Mouse (Mus musculus) layer of hippocampus, postnatal 36 days (tissue): ENCODE measurements around the gene Trim61. TPM values are rescaled to one million over a fixed set of nuclear protein-coding genes. Genes with fewer than 3 reads are reported as not detected.
"Not testable (repeated sequence)": the region's sequence is repeated elsewhere in the genome, so short reads cannot be mapped to it uniquely, and the experiment has no call there.

ENCODE experiments used
- DNase-seq, 2 experiments: peaks; one replicate each; pipeline ENCODE4 v3.0.0; 2022
- total RNA-seq, 2 experiments: library from RNA; stranded (reverse); gene quantifications; 2 replicates each; pipeline ENCODE4 v1.2.3; 2021

Gene Trim61
- total RNA-seq, result not detected

DNA sequence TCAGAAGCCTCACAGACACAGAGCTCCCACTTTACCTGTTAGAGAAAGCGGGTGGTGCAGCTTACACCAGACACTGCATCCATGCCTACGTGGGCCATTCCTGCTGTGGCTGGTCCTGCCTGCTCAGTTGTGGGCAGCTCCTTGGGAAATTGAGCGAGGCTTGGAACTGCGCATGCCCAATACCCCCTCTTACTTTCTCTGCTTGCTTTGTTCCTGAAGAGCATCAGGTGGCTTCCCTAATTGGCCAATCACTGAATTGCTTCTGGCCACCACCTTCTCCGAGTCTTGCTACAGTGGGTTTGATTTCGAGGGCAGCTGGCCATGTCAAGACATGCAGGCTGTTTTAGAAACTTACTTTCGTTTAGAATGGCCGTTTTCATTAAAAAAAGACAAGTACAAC, at the start of gene Trim61, which contains the start of gene Trim60:
TSS of gene Trim61 (minus strand) at position 101 of the 400 bp plus-strand sequence.
TSS of gene Trim60 (minus strand) at position 162 of the 400 bp plus-strand sequence.
- no peak for DNase-seq

DNA sequence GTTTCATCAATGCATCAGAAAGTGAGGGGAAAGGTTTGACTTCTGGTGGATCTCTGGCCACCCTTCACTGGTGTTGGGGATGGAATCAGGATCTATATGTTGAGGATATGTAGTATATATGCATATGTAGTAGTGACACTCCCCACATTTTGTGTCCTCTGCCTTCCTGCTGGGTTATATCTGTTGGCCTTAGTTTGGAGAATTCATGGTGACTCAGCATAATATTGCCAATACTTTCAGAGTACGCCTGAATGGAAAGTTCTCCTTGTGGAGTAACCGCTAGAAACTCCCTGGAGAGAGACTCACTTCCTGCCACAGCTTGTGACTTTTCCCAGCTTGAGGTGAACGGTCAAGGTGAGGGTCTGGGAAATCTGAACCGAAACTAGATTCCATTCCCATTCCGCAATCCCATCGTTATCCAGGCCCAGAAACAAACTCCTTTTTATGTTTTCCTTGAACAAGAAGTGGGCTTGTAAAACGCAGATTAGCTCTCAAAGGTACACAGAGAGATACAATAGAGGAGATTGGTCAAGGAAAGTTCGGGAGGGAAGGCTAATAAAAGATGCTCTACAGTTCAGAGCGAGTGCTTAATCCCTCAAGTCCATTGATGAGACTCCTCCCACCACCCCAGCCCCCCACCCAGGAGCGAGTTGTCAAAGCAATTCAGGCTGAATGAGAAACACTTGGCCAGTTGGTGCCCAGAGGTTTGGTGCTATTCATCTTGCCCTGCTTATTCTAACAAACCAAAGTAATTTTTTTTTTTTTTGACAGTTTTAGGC, 49.6 kb upstream of the Trim61 start:
- no peak for DNase-seq

DNA sequence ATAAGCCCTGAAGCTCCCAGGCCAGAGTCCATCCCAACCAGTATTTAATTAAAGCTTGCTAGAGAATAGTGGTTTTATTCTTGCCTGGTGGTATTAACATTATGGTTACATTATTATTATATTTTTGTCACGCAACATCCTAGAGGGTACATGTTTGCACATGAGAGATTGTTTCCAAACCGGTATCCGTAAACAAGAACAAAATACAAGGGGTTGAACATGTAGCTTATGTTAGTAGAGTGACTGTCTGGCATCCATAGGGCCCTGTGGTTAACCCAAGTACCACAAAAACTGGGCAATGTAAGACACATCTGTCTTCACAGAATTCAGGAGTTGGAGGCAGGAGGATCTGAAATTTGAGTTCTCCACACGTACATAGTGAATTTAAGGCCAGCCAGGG, 48.7 kb upstream of the Trim61 start:
- no peak for DNase-seq

DNA sequence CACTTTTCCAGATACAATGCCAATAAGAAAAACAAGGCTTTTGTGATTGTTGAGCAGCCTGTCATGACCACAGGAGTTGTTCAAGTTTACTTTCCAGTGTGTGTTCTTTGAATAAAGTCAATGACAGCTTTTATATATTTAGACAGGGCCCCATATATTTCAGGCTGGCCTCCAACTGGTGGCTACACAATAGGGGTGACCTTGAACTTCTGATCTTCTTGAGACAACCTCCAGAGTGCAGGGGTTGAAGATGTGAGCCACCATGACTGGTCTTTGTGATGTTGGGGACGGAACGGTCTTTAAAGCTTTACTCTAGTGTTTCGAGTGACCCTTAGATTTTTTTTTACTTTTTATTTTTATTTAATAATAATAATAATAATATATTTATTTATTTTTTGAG, 47.3 kb upstream of the Trim61 start:
- no peak for DNase-seq

DNA sequence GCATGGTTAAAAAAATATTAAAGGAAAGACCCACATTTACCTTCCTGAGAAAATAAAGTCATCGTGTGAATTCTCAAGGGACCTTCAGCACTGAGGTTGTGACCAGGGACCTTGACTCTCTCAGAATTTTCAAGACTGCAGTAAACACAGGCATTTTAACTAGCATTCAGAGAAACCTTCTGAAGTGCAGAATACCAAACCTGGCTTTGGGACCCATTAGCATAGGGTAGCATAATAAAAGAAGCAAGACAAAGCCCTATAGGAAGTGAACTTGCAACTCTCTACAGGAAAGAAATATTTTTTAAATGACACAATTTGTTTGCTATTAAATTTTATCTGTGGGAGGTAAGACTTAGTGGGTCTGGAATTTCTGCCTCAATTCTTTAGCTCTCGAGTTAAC, 45.7 kb upstream of the Trim61 start:
- no peak for DNase-seq

DNA sequence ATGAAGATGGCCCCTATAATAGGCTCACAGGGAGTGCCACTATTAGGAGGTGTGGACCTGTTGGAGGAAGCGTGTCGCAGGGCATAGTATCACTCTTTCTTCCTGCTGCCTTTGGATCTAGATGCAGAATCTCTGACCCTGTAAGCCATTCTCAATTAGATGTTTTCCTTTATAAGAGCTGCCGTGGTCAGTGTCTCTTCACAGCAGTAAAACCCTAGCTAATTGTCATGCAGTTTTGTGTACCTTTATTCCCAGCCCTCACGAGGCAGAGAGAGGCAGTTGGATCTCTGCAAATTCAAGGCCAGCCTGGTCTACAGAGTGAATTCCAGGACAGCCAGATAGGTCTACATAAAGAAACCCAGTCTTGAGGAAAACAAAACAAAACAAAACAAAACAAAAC, 43.9 kb upstream of the Trim61 start:
- no peak for DNase-seq

DNA sequence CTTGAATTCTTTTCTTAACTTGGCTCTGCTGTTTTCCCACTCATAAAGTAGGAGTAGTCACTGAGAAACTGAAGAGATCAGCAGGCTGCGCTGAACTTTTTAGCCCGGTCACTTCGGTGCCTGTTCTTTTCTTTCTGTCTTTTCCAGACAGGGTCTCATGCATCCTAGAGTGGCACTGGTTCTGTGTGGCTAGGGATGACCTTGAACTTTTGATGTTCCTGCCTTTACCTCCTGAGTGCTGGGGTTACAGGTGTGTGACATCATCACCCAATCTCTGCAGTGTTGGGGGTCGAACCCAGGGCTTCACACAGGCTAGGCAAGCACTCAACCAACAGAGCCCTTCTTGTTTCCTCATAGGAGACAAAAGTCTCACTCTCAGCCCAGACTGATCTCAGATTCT, 38.4 kb upstream of the Trim61 start:
- no peak for DNase-seq

DNA sequence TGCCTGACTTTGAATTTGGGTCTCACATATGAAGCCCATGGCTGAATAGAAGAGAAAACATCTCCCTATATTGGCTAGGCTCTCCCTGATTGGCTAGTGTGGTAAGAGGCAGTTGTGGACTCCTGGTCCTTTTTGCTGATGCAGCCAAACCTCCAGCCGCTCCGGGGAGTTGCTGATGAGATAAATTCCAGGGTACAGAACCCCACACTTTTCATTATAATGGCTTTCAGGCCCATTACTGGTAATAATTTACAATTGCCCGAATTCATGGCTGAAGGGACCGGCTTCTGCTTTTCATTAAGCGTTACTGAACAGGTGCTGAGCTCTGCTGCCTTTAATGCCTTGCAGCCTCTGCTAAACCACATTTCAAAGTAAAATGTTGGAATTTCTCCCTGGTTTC, 35.6 kb upstream of the Trim61 start:
- DNase-seq, result no peak

DNA sequence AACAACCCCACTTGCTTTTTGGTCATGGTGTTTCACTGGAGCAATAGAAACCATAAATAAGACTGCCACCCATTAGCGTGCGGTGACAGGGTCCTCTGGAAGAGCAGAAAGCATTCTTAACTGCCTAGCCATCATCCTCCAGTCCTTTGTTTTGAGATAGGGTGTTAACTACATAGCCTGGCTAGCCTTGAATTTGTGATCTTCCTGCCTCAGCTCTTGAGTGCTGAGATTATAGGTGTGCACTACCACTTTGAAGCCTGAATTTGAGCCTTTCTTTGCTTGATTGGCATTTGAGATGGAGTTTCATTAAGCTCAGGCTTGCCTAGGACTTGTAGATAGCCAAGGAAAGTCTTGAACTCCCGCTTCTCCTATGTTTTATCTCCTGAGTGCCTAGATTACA, 35.2 kb upstream of the Trim61 start:
- DNase-seq, result no peak

DNA sequence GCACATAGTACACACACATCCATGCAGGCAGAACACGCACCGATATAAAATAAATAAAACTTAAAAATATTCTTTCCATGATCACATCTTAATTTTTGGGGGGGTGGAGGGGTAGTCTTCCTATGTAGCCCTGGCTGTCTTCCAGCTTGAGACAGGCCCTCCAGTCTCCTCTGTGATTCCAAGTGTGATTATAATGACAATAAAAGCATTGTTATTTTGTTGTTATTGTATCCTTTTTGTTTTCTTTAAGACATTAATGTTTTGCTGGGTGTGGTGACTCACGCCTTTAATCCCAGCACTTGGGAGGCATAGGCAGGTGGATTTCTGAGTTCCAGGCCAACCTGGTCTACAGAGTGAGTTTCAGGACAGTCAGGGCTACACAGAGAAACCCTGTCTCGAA, 29.5 kb upstream of the Trim61 start:
- no peak for DNase-seq

DNA sequence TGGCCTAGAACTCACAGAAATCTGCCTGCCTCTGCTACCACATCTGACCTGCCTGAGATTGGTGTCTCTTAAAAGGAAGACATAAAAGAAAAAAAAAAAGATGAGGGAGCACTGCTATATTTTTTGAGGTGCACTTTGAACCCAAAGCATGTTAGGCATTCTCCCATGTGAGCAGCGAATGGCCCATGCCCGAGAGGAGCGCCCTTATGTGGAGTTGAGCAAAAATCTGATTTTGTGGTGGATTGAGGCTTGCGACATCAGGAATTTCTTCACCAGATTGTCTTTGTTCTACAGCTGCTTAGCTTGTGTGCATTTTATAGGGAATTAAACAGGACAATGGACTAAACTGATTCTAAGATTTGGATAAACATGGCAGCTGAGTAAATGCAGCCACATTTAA, 28.9 kb upstream of the Trim61 start:
- no peak for DNase-seq

DNA sequence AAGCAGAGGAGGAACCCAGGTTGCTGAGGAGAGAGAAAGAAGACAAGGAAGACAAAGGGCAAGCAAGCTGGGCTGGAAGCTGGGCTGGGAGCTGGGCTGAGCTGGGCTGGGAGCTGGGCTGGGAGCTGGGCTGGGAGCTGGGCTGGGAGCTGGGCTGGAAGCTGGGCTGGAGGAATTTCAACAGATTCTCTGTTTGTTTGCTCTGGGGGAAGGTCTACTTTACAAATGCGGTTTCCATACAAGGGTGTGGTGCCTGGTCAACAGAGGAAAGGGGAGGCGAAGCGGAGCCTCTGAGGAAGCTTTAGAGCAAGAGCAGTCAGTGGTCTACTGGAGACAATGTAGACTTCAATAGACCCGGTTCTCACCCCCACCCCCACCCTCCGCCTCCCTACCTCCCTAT, 28.2 kb upstream of the Trim61 start:
- DNase-seq, result no peak

DNA sequence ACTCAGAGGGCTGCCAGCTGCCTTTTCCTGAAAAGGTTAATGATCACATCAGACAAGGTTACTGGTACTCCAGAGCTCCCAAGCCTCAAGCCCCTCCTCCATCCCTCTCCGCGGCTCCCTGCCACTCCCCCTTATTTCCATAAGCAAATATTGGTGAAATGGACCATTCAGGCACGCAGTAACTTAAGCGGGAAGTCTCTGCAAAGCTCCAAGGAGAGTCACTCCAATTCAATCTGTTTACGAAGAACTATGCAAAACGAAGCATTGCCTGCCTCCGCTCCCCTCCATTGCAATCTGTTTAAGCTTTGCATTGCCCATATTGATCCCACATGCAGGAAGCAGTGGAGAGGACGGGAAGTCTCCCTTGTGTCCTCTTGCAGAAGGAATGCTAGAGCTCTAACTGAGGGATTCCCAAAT, 18.8 kb upstream of the Trim61 start, which contains the start of gene Apela:
TSS of gene Apela (minus strand) at position 220 of the 417 bp plus-strand sequence.
- DNase-seq, result peak in 1 of 2 experiments; percentile 16

DNA sequence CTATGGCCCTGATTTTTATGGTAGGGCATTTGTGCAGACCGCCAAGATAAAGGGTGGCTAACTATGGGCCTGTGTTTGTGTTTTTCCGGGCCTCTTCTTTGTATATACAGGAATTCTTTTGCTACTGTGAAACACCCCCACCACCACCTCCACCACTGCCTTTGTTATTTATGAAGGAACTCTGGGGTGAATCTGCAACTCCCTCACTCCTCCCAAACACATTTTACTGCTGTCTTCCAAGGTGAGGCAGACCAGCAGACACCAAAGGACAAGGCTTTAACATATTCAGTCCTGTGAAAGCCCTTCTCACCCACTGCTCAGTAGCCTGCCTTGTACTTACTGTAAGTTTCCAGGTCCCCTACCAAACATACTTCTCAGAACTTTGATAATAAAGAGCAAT, 15.8 kb upstream of the Trim61 start:
- no peak for DNase-seq

DNA sequence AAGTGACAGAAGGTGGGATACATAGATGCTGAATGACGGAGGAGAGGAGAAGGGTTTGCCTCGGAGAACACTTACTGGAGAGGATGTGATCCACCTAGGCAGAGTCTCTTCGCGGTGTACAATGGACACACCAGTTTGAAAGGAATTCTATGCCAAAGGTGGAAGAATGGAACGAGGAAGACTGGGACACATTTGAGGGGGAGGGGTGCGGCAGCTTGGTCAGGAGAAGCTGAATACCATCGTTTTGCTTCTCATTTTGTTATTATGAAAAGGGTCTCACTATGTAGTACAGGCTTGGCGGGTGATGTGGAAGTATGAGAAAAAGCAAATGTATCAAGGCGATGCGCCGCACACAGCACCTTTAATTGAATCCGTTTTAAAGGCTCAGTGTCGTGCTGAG, 14.7 kb upstream of the Trim61 start:
- no peak for DNase-seq

DNA sequence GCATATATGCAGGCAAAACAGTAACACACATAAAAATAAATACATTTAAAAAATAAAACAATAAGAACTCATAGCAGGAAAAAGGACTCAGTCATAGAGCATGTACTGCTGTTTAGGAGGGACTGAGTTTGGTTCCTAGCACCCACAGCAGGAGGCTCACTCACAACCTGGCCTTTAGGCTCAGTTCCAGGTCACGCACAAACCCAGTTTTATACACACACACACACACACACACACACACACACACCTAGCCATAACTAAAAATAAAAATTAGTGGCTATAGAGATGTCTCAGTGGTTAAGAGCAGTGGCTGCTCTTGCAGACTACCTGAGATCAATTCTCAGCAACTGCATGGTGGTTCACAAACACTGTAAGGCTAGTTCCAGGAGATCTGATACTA, 13.8 kb upstream of the Trim61 start:
- DNase-seq, result no peak

DNA sequence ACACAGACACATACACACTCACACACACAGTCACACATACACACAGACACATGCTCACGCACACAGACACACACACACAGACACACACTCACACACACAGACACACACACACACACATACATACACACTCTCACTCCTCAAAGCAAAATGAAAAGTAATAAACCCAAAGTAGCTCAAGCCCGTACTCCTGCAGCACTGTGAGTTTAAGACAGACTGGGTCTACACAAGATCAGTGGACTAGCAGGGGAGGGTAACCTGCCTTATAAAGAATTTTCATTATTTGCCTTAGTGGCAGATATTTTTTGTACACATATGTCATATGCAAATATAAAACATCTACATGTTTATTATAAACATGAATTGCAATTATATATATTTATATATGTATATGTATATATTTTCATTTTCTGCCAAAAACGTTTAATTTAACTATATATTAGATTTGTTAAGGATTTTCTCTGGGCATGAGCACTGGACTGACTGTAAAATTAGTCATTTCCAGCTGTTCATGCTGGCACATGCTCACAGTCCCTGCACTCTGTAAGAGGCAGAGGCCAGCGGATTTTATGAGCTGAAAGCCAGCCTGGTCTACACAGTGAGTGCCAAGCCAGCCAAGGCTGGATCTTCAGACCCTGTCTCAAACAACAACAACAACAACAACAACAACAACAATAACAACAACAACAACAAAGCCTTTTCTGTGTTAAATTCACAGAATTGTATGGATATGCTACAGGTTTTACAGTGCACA, 12.6 kb upstream of the Trim61 start:
- DNase-seq, result no peak

DNA sequence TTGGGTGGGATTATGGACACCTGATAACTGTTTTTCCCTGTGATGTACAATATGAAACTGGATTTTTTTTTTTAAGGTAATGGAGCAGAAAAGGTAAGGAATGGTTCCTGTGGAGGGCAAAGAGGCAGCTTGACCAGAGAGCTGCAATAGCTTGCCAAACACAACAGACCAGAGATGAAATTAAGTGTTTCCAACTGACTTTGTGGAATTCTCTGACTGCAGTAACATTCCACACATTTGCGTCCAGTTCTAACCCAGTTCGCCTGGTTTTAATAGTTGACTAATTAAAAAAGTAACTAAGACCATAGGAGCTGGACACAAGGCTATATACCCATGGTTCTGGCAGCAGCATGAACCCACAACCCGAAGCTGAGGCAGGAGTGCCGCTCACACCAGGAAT, 11.5 kb upstream of the Trim61 start:
- no peak for DNase-seq

DNA sequence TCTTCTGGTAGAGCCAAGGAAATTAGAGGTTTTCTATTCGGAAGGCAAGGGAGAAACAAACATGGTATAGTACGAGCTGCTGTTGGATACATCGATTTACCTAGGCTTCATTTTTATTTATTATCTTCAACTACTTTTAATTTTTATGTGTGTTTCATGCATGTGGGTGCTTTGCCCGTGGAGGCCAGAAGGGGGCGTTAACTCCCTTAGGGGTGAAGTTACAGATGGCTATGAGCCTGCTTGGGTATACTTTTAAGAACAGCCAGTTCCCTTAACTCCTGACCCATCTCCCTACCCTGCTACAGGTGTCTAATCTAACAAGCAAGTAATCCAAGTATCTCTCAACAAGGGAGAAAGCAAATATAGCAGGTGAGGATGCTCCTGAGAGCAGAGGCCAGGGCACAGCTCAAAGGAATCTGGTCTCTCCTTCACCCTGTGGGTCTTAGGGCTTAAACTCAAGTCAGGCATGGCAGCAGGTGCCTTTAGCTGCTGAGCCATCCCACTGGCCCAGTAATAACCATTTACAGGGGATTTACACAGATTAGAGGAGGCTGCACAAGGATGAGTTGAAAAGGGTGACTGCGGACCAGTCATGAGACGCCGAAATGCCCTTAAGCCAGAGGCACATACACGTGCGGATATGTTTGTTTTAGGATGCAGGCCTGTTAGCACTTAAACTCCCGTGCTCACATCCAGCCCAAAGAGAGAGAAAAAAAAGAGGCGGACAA, 10.8 kb upstream of the Trim61 start:
- DNase-seq, result no peak

DNA sequence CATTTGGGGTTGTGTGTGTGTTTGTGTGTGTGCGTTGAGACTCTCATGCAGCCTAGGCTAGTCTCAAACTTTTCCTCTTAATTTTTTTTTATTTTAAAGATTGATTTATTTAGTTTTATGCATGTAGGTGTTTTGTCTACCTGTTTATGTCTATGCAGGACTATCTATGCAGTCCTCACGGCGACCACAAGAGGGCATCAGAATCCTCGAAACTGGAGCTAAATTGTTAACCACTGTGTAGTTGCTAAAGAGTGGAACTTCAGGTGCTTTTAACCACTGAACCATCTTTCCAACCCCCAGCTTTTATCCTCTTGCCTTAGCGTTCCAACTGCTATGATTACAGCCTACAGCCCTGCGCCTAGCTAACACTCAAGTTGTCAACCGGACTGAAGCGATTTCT, 4.2 kb upstream of the Trim61 start:
- peak; percentile 37 to 60 for DNase-seq

DNA sequence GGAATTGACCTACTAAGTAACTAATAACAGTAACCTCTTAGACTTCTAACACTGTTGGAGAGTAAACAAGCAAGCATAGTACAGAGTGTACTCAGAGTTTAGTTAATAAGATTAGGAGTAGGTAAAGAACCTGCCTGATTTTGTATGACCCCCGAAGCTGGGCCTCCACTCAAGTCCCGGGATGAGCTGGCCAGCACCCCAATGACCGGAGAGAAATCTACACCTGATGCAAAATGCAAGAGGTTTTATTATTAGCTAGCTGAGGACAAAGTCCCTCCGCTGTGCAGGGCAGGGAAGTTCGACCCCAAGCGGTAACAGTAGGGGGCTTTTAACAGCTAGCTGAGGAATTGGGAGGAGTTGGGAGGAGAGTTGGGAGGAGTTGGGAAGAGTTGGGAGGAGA, 10.7 kb downstream of the Trim61 start:
- not testable (repeated sequence) for DNase-seq

DNA sequence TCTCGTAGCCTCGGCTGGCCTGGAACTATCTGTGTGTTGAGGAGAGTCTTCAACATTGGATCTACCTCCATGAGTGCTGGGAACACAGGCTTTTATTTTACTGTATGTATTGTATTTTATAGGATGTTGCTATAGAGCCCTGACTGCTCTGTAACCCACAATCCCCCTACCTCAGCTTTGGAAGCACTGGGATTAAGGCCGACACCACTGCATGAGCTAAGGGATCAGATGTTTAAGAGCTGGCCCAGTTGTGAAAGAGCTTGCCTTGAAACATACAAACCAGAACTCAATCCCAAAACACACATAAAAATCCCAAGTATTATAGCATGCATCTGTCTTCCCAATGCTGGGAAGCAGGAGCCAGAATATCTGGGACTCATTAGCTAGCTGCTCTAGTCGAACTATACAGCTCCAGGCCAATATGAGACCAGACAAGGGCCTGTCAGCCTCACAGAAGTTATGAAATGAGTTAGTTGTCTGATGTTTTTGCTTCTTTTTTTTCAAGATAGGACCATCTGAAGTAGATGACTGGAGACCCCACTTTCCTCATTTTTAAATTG, 19.4 kb downstream of the Trim61 start:
- no peak for DNase-seq

DNA sequence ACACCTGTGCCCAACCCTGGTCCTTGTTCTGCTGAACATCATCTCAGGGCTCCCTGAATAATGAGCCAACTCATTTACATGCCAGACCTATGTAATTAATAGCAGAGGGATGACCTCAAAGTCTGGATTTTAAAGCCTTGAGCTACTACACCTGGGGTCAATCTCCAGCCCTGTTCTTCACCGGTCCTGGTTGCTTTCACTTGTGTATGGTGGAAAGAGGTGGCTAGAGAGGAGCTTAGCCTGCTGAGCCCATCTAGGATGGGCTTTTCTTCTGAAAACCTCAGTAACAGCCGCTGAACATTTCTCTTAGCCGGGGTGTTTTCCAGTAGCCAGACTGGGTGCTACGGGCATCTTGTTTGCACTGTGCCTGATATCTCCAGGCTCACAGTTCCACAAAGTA, 30.6 kb downstream of the Trim61 start, which contains the start of gene Trim75:
TSS of gene Trim75 (minus strand) at position 101 of the 400 bp plus-strand sequence.
- DNase-seq, result no peak
